Comparison of ENCODE assay signal across 14 mouse cellular contexts in the genomic region with DNA sequence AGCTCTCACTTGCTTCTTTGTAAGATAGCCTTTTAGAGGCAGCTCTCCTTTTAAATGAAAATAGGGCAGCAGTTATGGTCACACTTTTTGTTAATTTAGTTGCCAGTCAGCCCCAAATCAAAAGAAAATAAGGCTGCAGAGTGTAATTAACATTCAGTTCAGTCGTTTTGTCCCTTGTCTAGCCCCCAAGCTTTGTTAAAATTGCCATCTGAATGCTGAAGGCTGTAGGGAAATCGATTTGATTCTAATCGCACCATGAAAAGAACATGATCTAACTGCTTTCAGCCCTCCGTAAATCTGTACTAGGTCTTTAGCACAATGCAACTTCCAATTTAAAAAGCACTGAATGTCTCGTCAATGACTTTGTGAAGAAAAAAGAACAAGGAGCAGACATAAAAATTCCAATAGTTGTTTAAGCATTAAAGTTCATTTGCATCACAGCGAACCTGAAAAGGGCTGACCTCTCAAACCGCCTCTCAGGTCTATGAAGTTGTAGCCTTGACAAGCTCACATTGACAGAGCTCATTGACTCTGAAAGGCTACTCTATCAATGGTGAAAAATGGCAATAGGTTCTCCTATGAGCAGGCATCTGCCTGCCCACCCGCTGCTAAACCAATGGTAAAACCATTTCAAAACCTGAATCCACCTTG. TPM values are rescaled to one million over a fixed set of nuclear protein-coding genes. Genes with fewer than 3 reads are reported as not detected.
DNase-seq lines count a peak whose midpoint lies in the region; ATAC-seq and TF ChIP-seq lines count a peak whose summit lies in the region.
"Had no signal": no experiment of that assay in that cellular context is flagged by ENCODE, and none has a peak within 500 bp of the region (broad histone marks: within the 10 kb centered on the region; RNA-seq: fewer than 3 reads in every experiment).

No protein-coding gene starts in this region.

- H3K4me1 ChIP-seq in forebrain, postnatal 0 days (ENCODE audit: insufficient read depth), result no peaks in the 10 kb centered on the region
- peaks cover 7% of the 10 kb centered on the region for H3K4me1 ChIP-seq in midbrain, embryonic 11.5 days (ENCODE audit: control insufficient read depth, insufficient read depth, low read length)
- no peaks in the 10 kb centered on the region for H3K4me1 ChIP-seq in heart, embryonic 11.5 days (ENCODE audit: control insufficient read depth, insufficient read depth, low read length)
- H3K4me1 ChIP-seq: heart, embryonic 12.5 days had no signal

- H3K27me3 ChIP-seq in forebrain, postnatal 0 days (ENCODE audit: insufficient read depth, low read length), result no peaks in the 10 kb centered on the region
- H3K27me3 ChIP-seq in midbrain, embryonic 11.5 days (ENCODE audit: control insufficient read depth, insufficient read depth, low read length), result peaks cover 71% of the 10 kb centered on the region
- no peaks in the 10 kb centered on the region for H3K27me3 ChIP-seq in heart, embryonic 11.5 days (ENCODE audit: control insufficient read depth, insufficient read depth, low read length)
- H3K27me3 ChIP-seq: heart, embryonic 12.5 days had no signal

- 13% methylated on average over 8 of the region's 8 CpGs for WGBS in forebrain, postnatal 0 days
- 17% methylated on average over 8 of the region's 8 CpGs for WGBS in midbrain, embryonic 11.5 days
- WGBS in heart, embryonic 11.5 days (ENCODE audit: insufficient replicate concordance), result 78% methylated on average over 8 of the region's 8 CpGs

- TF ChIP-seq POLR2A in brain, embryonic 14.5 days (IDR thresholded peaks at IDR 0.05; ENCODE audit: borderline replicate concordance, extremely low read depth, insufficient read depth, insufficient read length, poor library complexity, severe bottlenecking), result no peak

- no peak for TF ChIP-seq CTCF in brain, embryonic 14.5 days (IDR thresholded peaks at IDR 0.05; ENCODE audit: borderline replicate concordance, extremely low read depth, insufficient read depth, insufficient read length)
- TF ChIP-seq CTCF in forebrain, postnatal 0 days (IDR thresholded peaks at IDR 0.05; ENCODE audit: low read depth), result no peak

- H3K4me2 ChIP-seq in forebrain, postnatal 0 days (ENCODE audit: low read depth), result no peak overlapping the region
- H3K4me2 ChIP-seq in midbrain, embryonic 11.5 days, result no peak overlapping the region
- H3K4me2 ChIP-seq in heart, embryonic 11.5 days, result no peak overlapping the region
- H3K4me2 ChIP-seq: heart, embryonic 12.5 days had no signal

- H3K9me3 ChIP-seq in forebrain, postnatal 0 days (ENCODE audit: low read length), result no peaks in the 10 kb centered on the region
- H3K9me3 ChIP-seq in midbrain, embryonic 11.5 days (ENCODE audit: control insufficient read depth, low read length), result peaks cover 4% of the 10 kb centered on the region; the same call in 1 of the 2 replicates
- H3K9me3 ChIP-seq in heart, embryonic 11.5 days (replicated peaks; ENCODE audit: control insufficient read depth, low read length), result no peaks in the 10 kb centered on the region
- H3K9me3 ChIP-seq: heart, embryonic 12.5 days had no signal

- no peak overlapping the region for H3K4me3 ChIP-seq in forebrain, postnatal 0 days (ENCODE audit: low read depth, low read length)
- no peak overlapping the region for H3K4me3 ChIP-seq in midbrain, embryonic 11.5 days (ENCODE audit: low read depth, low read length)
- no peak overlapping the region for H3K4me3 ChIP-seq in heart, embryonic 11.5 days (ENCODE audit: low read depth, low read length)
- H3K4me3 ChIP-seq: erythroblast, embryonic 14.5 days; heart, embryonic 12.5 days had no signal

- H3K36me3 ChIP-seq in forebrain, postnatal 0 days (ENCODE audit: insufficient read depth), result no peaks in the 10 kb centered on the region
- no peaks in the 10 kb centered on the region for H3K36me3 ChIP-seq in midbrain, embryonic 11.5 days (ENCODE audit: control insufficient read depth, insufficient read depth, low read length)
- H3K36me3 ChIP-seq in heart, embryonic 11.5 days (ENCODE audit: control insufficient read depth, insufficient read depth, low read length), result peaks cover 4% of the 10 kb centered on the region

- no peak overlapping the region for H3K9ac ChIP-seq in forebrain, postnatal 0 days
- H3K9ac ChIP-seq in midbrain, embryonic 11.5 days (ENCODE audit: low read length), result no peak overlapping the region
- H3K9ac ChIP-seq in heart, embryonic 11.5 days (ENCODE audit: low read depth, low read length), result no peak overlapping the region
- H3K9ac ChIP-seq: heart, embryonic 12.5 days had no signal

- peak; percentile 36; the same call in 1 of the 2 replicates for ATAC-seq in forebrain, postnatal 0 days
- peak; percentile 91 for ATAC-seq in midbrain, embryonic 11.5 days (ENCODE audit: low FRiP score)
- no peak for ATAC-seq in heart, embryonic 11.5 days (replicated peaks; ENCODE audit: insufficient number of reproducible peaks, low FRiP score, low TSS enrichment)

- DNase-seq in ES-CJ7 (ENCODE audit: low read depth, low spot score), result peak; percentile 79
- peak; percentile 92 for DNase-seq in brain, embryonic 14.5 days (ENCODE audit: low read depth)
- DNase-seq in forebrain, postnatal 0 days, result peak; percentile 26
- peak; percentile 96 for DNase-seq in midbrain, embryonic 11.5 days (ENCODE audit: low spot score, missing footprints)
- DNase-seq in urinary bladder, postnatal 4 days (ENCODE audit: low spot score in 2 of 2), result no peak
- no peak for DNase-seq in right cerebral cortex, postnatal 14 days
- no peak for DNase-seq in gastrocnemius, postnatal 10 days
- DNase-seq: adrenal gland, postnatal 10 days; lung, adult 18-20 months; right cerebral cortex, postnatal 4 days; thymus, postnatal 4 days had no signal

- no peak overlapping the region for H3K27ac ChIP-seq in forebrain, postnatal 0 days (ENCODE audit: low read depth, low read length)
- no peak overlapping the region for H3K27ac ChIP-seq in midbrain, embryonic 11.5 days (ENCODE audit: low read depth, low read length)
- no peak overlapping the region for H3K27ac ChIP-seq in heart, embryonic 11.5 days (ENCODE audit: low read depth, low read length)

RNA-seq across cellular contexts. Expression of a gene that starts 31.7 kb away (rescaled TPM):
- 27.9 and 31.6 TPM in 2 replicates for polyA plus RNA-seq in brain, embryonic 14.5 days (2012; rRNA removed)
- total RNA-seq in forebrain, postnatal 0 days (2014; rRNA removed), result 13.3 and 39.1 TPM in 2 replicates
- polyA plus RNA-seq in forebrain, postnatal 0 days (2015; fragmentation: Nextera tagmentation; extraction: Ambion mirVana), result 35.8 and 37.7 TPM in 2 replicates
- 36.3 and 37.2 TPM in 2 replicates for polyA plus RNA-seq in midbrain, embryonic 11.5 days (2014; fragmentation: Nextera tagmentation; extraction: Ambion mirVana)
- 28.7 and 28.8 TPM in 2 replicates for polyA plus RNA-seq in heart, embryonic 11.5 days (2014; fragmentation: Nextera tagmentation; extraction: Ambion mirVana)
- total RNA-seq in gastrocnemius, postnatal 10 days (2021), result 10 to 100 TPM; 24.5 to 25.9 TPM

Comparison
In these comparisons a context has a peak if more than half of its experiments do, and no peak if none do; other contexts are left out.
1. DNase-seq: peak in ES-CJ7 (single experiment), brain, embryonic 14.5 days (single experiment), forebrain, postnatal 0 days (single experiment) and midbrain, embryonic 11.5 days (single experiment); none in urinary bladder, postnatal 4 days (0 of 2), right cerebral cortex, postnatal 14 days (single experiment) and gastrocnemius, postnatal 10 days (single experiment).